Comparison of ENCODE assay signal across 9 mouse cellular contexts in genomic region chr2:131416482-131416881, GRCm38 (mm10).
A peak's percentile ranks its signal among the peaks of the same experiment; 100 is the strongest.
DNase-seq lines count a peak whose midpoint lies in the region; ATAC-seq and TF ChIP-seq lines count a peak whose summit lies in the region.
"Had no signal": no experiment of that assay in that cellular context is flagged by ENCODE, and none has a peak within 500 bp of the region (broad histone marks: within the 10 kb centered on the region; RNA-seq: fewer than 3 reads in every experiment).

No protein-coding gene starts in this region.

- DNase-seq in B cell, adult 2 months = peak; percentile 49 to 54
- DNase-seq in G1E (ENCODE audit: low spot score) = peak; percentile 6
- peak; percentile 77 to 80 for DNase-seq in cerebellum, postnatal 10 days
- peak; percentile 72 for DNase-seq in gastrocnemius, adult 2 months
- peak; percentile 59 for DNase-seq in kidney, adult 2 months
- peak; percentile 49 for DNase-seq in left cerebral cortex, postnatal 4 days
- DNase-seq in retina, postnatal 1 day = peak; percentile 67
- DNase-seq in urinary bladder, postnatal 36 days (ENCODE audit: low spot score in 2 of 2) = peak; percentile 52 to 62

- TF ChIP-seq POLR2A in kidney, adult 2 months (IDR thresholded peaks at IDR 0.05; ENCODE audit: low read depth, low read length) = no peak

- no peaks in the 10 kb centered on the region for H3K4me1 ChIP-seq in G1E (ENCODE audit: insufficient read depth, low read depth, low read length)
- H3K4me1 ChIP-seq in kidney, adult 2 months (ENCODE audit: control insufficient read depth, insufficient read depth, low read length) = no peaks in the 10 kb centered on the region
- H3K4me1 ChIP-seq: heart, embryonic 13.5 days had no signal

- no peaks in the 10 kb centered on the region for H3K36me3 ChIP-seq in G1E (replicated peaks)
- no peaks in the 10 kb centered on the region for H3K36me3 ChIP-seq in kidney, adult 2 months (ENCODE audit: control insufficient read depth, insufficient read depth, low read length)
- H3K36me3 ChIP-seq: heart, embryonic 13.5 days had no signal

- no peak overlapping the region for H3K4me3 ChIP-seq in G1E (ENCODE audit: low read depth, low read length)
- no peak overlapping the region for H3K4me3 ChIP-seq in gastrocnemius, adult 2 months
- H3K4me3 ChIP-seq in kidney, adult 2 months (ENCODE audit: insufficient read depth, low read depth, low read length) = no peak overlapping the region
- H3K4me3 ChIP-seq: heart, embryonic 13.5 days had no signal

- H3K27ac ChIP-seq in gastrocnemius, adult 2 months = no peak overlapping the region
- no peak overlapping the region for H3K27ac ChIP-seq in kidney, adult 2 months (ENCODE audit: insufficient read depth, low read depth, low read length)
- H3K27ac ChIP-seq: heart, embryonic 13.5 days had no signal

- no peak for ATAC-seq in G1E (ENCODE audit: extremely low read depth, insufficient number of reproducible peaks, low FRiP score, poor library complexity, severe bottlenecking)

- H3K27me3 ChIP-seq in G1E (ENCODE audit: insufficient read depth, low read length) = peaks cover 3% of the 10 kb centered on the region; the same call in 1 of the 2 replicates
- H3K27me3 ChIP-seq in kidney, adult 2 months (replicated peaks; ENCODE audit: control insufficient read depth, insufficient read depth, low read length) = no peaks in the 10 kb centered on the region

- WGBS in kidney, adult 2 months = 22% methylated on average over 6 of the region's 6 CpGs

- intact Hi-C loops in gastrocnemius, adult 2 months (cut with DNase I) = loop anchor here (1.0 to 5.0 kb wide), 4 partner anchors 64 to 322 kb away; partner anchors contain the start of genes Pank2 and Rnf24
- intact Hi-C loops in left cerebral cortex, postnatal 4 days (cut with DNase I) = loop anchor here (10.0 kb wide), 1 partner anchor 122 kb away; no protein-coding TSS in a partner anchor

- no peak for TF ChIP-seq CTCF in G1E (IDR thresholded peaks at IDR 0.05; ENCODE audit: low read depth, low read length)
- TF ChIP-seq CTCF in gastrocnemius, adult 2 months (IDR thresholded peaks at IDR 0.05) = peak; percentile 93
- peak; percentile 92 for TF ChIP-seq CTCF in kidney, adult 2 months (conservative IDR thresholded peaks at IDR 0.05; ENCODE audit: insufficient read depth, insufficient read length, low read depth, low read length)

- H3K9me3 ChIP-seq in G1E (replicated peaks) = no peaks in the 10 kb centered on the region
- H3K9me3 ChIP-seq: heart, embryonic 13.5 days had no signal

Comparison
In these comparisons a context has a peak if more than half of its experiments do, and no peak if none do; other contexts are left out.
1. DNase-seq: peak in every context shown above with its lines; median percentile 78 in cerebellum, postnatal 10 days; 72 in gastrocnemius, adult 2 months; 67 in retina, postnatal 1 day; 59 in kidney, adult 2 months; 57 in urinary bladder, postnatal 36 days; 52 in B cell, adult 2 months; 49 in left cerebral cortex, postnatal 4 days; 6 in G1E.